Mouse (Mus musculus): Measurements from ENCODE around the gene Cdhr4. TPM values are rescaled to one million over a fixed set of nuclear protein-coding genes. Genes with fewer than 3 reads are reported as not detected.

The Cdhr4 gene
- polyA plus RNA-seq, 1 experiment from 2014 or later = 2.6 TPM

- Histone ChIP-seq H3K9me3 (no peaks in the 10 kb centered on the region), H3K27me3 (no peaks in the 10 kb centered on the region), H3K4me3 (no peak overlapping the region), H3K4me1 (replicated peaks) (no peaks in the 10 kb centered on the region), H3K9ac (no peak overlapping the region), H3K36me3 (peaks cover 56% of the 10 kb centered on the region), H3K27ac (no peak overlapping the region), H3K4me2 (no peak overlapping the region)
- 94% methylated on average over 5 of the region's 5 CpGs for WGBS
- ATAC-seq (ENCODE audit: low FRiP score) = no peak
These were observed 39.8 kb downstream of the Cdhr4 start for GRCm38 (mm10) chr9:108032126-108032525.

GRCm38 (mm10) chr9:108035331-108036156, 43.2 kb downstream of the Cdhr4 start:
- 97% methylated on average over 2 of the region's 2 CpGs for WGBS
- Histone ChIP-seq H3K36me3 (peaks cover 60% of the 10 kb centered on the region), H3K9me3 (no peaks in the 10 kb centered on the region), H3K4me1 (replicated peaks) (no peaks in the 10 kb centered on the region), H3K27ac (no peak overlapping the region), H3K27me3 (no peaks in the 10 kb centered on the region), H3K4me3 (no peak overlapping the region), H3K4me2 (no peak overlapping the region), H3K9ac (no peak overlapping the region)
- no peak for ATAC-seq (ENCODE audit: low FRiP score)

GRCm38 (mm10) chr9:108044751-108045492, 52.6 kb downstream of the Cdhr4 start:
- Histone ChIP-seq H3K4me2 (no peak overlapping the region), H3K36me3 (peaks cover 65% of the 10 kb centered on the region), H3K27ac (no peak overlapping the region), H3K9ac (no peak overlapping the region), H3K4me1 (replicated peaks) (peaks cover 20% of the 10 kb centered on the region), H3K9me3 (no peaks in the 10 kb centered on the region), H3K27me3 (no peaks in the 10 kb centered on the region), H3K4me3 (no peak overlapping the region)
- WGBS = 97% methylated on average over 8 of the region's 8 CpGs
- ATAC-seq (ENCODE audit: low FRiP score) = no peak

- Histone ChIP-seq H3K9me3 (no peaks in the 10 kb centered on the region), H3K27me3 (no peaks in the 10 kb centered on the region), H3K4me1 (replicated peaks) (peaks cover 28% of the 10 kb centered on the region), H3K4me3 (no peak overlapping the region), H3K27ac (no peak overlapping the region), H3K4me2 (no peak overlapping the region), H3K9ac (0 out of 2 replicates have a peak overlapping the region, but pooled peaks have one; percentile 19), H3K36me3 (peaks cover 65% of the 10 kb centered on the region)
- ATAC-seq (ENCODE audit: low FRiP score) = no peak
- 89% methylated on average over 4 of the region's 4 CpGs for WGBS
These were observed 54.3 kb downstream of the Cdhr4 start for GRCm38 (mm10) chr9:108046582-108046981.

DNA sequence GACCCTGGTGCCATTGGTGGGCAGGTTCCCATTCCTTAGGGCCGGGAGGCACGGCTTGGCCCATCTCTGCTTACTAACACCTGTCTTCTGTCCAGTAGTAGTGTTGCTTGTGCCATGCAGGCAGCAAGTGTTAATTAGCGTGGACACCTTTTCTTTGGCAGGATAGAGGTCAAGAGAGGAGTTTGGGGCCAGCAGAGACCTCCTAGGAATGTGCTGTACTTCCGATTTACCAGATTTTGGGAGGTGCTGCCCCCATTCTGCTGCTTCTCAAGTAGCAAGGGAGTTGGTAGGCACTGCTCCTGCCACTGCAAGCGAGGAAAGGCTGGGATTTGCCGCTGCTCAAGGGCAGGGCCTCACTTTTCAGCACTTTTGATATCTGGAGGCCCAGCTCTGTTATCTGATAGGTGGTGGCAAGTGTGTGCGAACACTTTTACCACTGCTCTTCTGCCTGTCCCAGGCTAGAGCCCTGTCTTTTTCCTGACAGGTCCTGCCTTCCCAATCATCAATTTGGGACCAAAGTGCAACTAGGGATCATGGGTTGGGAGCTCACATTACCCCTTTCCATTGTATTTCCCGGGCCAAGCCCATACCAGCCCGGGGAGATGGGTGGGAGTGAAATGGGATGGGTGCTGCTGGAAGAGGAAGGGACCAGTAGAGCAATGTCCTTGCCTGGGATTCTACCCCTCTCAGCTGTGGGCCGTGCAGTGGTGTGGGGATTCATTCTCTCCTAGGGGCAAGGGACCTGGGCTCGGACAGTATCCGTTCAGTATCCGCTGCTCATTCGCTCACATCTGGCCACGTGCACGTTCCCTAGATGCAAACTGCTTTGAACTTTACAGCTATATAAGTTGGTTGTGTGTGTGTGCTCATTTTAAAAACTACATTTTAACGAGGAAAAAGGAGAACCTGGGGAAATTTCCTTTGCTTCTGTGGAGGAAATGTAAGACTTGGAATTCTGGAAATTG, 55.6 kb downstream of the Cdhr4 start:
- peak overlapping the region; percentile 96 for H3K4me2 ChIP-seq
- no peaks in the 10 kb centered on the region for H3K27me3 ChIP-seq
- H3K4me3 ChIP-seq = peak overlapping the region; percentile 74
- H3K36me3 ChIP-seq = peaks cover 57% of the 10 kb centered on the region
- H3K4me1 ChIP-seq (replicated peaks) = peaks cover 35% of the 10 kb centered on the region
- H3K9ac ChIP-seq = peak overlapping the region; percentile 67; the same call in 1 of the 2 replicates
- peak overlapping the region; percentile 79 for H3K27ac ChIP-seq
- H3K9me3 ChIP-seq = no peaks in the 10 kb centered on the region
- no peak for ATAC-seq (ENCODE audit: low FRiP score)
- 51% methylated on average over 17 of the region's 17 CpGs for WGBS

- H3K9me3 ChIP-seq = no peaks in the 10 kb centered on the region
- peak; percentile 55 for ATAC-seq (ENCODE audit: low FRiP score)
- peak overlapping the region; percentile 96 for H3K4me2 ChIP-seq
- peak overlapping the region; percentile 67 for H3K9ac ChIP-seq
- 2% methylated on average over 19 of the region's 19 CpGs for WGBS
- H3K4me3 ChIP-seq = peak overlapping the region; percentile 74
- peaks cover 41% of the 10 kb centered on the region for H3K4me1 ChIP-seq (replicated peaks)
- H3K36me3 ChIP-seq = peaks cover 54% of the 10 kb centered on the region
- no peaks in the 10 kb centered on the region for H3K27me3 ChIP-seq
- H3K27ac ChIP-seq = peak overlapping the region; percentile 79
These were observed 56.3 kb downstream of the Cdhr4 start for GRCm38 (mm10) chr9:108048566-108048955.

- H3K27ac ChIP-seq = peak within 1 kb of the TSS; percentile 83
- peak within 1 kb of the TSS; percentile 74 for H3K4me3 ChIP-seq
- no peaks in the 10 kb centered on the region for H3K9me3 ChIP-seq
- ATAC-seq (ENCODE audit: low FRiP score) = peak; percentile 96
- H3K27me3 ChIP-seq = no peaks in the 10 kb centered on the region
- peaks cover 41% of the 10 kb centered on the region for H3K4me1 ChIP-seq (replicated peaks)
- peaks cover 59% of the 10 kb centered on the region for H3K36me3 ChIP-seq
- peak within 1 kb of the TSS; percentile 96 for H3K4me2 ChIP-seq
- peak within 1 kb of the TSS; percentile 84 for H3K9ac ChIP-seq
- WGBS = under 1% methylated on average over 30 of the region's 39 CpGs
These were observed 56.7 kb downstream of the Cdhr4 start, which contains the start of gene Gmppb for GRCm38 (mm10) chr9:108049016-108049455. Gene Gmppb (plus strand): TSS chr9:108049242.

Other genes with a start within 250 kb of the Cdhr4 start
- gene Rbm5, start 221.5 kb upstream of the Cdhr4 start, polyA plus RNA-seq (2015; fragmentation: Nextera tagmentation; extraction: Ambion mirVana) = 277 and 286 TPM in 2 replicates
- gene Rbm6, start 119.3 kb upstream of the Cdhr4 start, polyA plus RNA-seq (2015; fragmentation: Nextera tagmentation; extraction: Ambion mirVana) = 121 and 122 TPM in 2 replicates
- gene Mon1a, start 104.3 kb upstream of the Cdhr4 start, polyA plus RNA-seq (2015; fragmentation: Nextera tagmentation; extraction: Ambion mirVana) = 25.2 and 25.5 TPM in 2 replicates
- gene Mst1r, start 85.6 kb upstream of the Cdhr4 start, polyA plus RNA-seq (2015; fragmentation: Nextera tagmentation; extraction: Ambion mirVana) = 1.8 and 2.1 TPM in 2 replicates
- not detected in 2 replicates for gene Actl11, start 64.0 kb upstream of the Cdhr4 start, polyA plus RNA-seq (2015; fragmentation: Nextera tagmentation; extraction: Ambion mirVana)
- 12.4 and 13.3 TPM in 2 replicates for gene Camkv, start 56.8 kb upstream of the Cdhr4 start, polyA plus RNA-seq (2015; fragmentation: Nextera tagmentation; extraction: Ambion mirVana)
- gene Traip, start 42.4 kb upstream of the Cdhr4 start, polyA plus RNA-seq (2015; fragmentation: Nextera tagmentation; extraction: Ambion mirVana) = 7.7 and 9.5 TPM in 2 replicates
- gene Uba7, start 17.0 kb upstream of the Cdhr4 start, polyA plus RNA-seq (2015; fragmentation: Nextera tagmentation; extraction: Ambion mirVana) = 4.8 and 5.8 TPM in 2 replicates
- 1.1 and 1.4 TPM in 2 replicates for gene Gm20661, start 9.4 kb upstream of the Cdhr4 start, polyA plus RNA-seq (2015; fragmentation: Nextera tagmentation; extraction: Ambion mirVana)
- 20.2 and 21.3 TPM in 2 replicates for gene Inka1, start 6.6 kb upstream of the Cdhr4 start, polyA plus RNA-seq (2015; fragmentation: Nextera tagmentation; extraction: Ambion mirVana)
- gene Gm20662, start 3.9 kb downstream of the Cdhr4 start, polyA plus RNA-seq (2015; fragmentation: Nextera tagmentation; extraction: Ambion mirVana) = 0.60 and 0.79 TPM in 2 replicates
- gene Ip6k1, start 10.0 kb downstream of the Cdhr4 start, polyA plus RNA-seq (2015; fragmentation: Nextera tagmentation; extraction: Ambion mirVana) = 103 and 107 TPM in 2 replicates
- 20.1 and 21.1 TPM in 2 replicates for gene Gmppb, start 56.7 kb downstream of the Cdhr4 start, polyA plus RNA-seq (2015; fragmentation: Nextera tagmentation; extraction: Ambion mirVana)
- 3.1 and 3.4 TPM in 2 replicates for gene Amigo3, start 60.7 kb downstream of the Cdhr4 start, polyA plus RNA-seq (2015; fragmentation: Nextera tagmentation; extraction: Ambion mirVana)
- not detected in 2 replicates for gene Mst1, start 87.9 kb downstream of the Cdhr4 start, polyA plus RNA-seq (2015; fragmentation: Nextera tagmentation; extraction: Ambion mirVana)
- 42.8 and 43.1 TPM in 2 replicates for gene Rnf123, start 90.8 kb downstream of the Cdhr4 start, polyA plus RNA-seq (2015; fragmentation: Nextera tagmentation; extraction: Ambion mirVana)
- gene Apeh, start 102.1 kb downstream of the Cdhr4 start, polyA plus RNA-seq (2015; fragmentation: Nextera tagmentation; extraction: Ambion mirVana) = 57.7 and 57.8 TPM in 2 replicates
- gene Bsn, start 197.9 kb downstream of the Cdhr4 start, polyA plus RNA-seq (2015; fragmentation: Nextera tagmentation; extraction: Ambion mirVana) = 8.3 and 8.7 TPM in 2 replicates